Mouse (Mus musculus) urinary bladder, adult 2 months (tissue): ENCODE measurements around the gene Sec23a. TPM values are rescaled to one million over a fixed set of nuclear protein-coding genes. Genes with fewer than 3 reads are reported as not detected.
"Not testable (repeated sequence)": the region's sequence is repeated elsewhere in the genome, so short reads cannot be mapped to it uniquely, and the experiment has no call there.

Experiments
- DNase-seq: peaks from one replicate; pipeline ENCODE4 v3.0.0; 2022; ENCODE audit warnings: low spot score
- polyA plus RNA-seq: library from polyadenylated mRNA; depleted of rRNA; stranded (reverse); fragments of >200 nt; gene quantifications from 2 replicates; pipeline ENCODE4 v1.2.3, GENCODE M21; 2012; rRNA removed

Gene Sec23a
- polyA plus RNA-seq: 38.8 and 41.9 TPM in 2 replicates

- peak; percentile 93 for DNase-seq
Observed at GRCm38 (mm10) chr12:59011844-59012709, at the start of gene Sec23a. TSS of gene Sec23a (minus strand) at chr12:59012017.

GRCm38 (mm10) chr12:59060993-59061595 is 49.3 kb upstream of the Sec23a start, which contains the start of gene Trappc6b:
TSS of gene Trappc6b (minus strand) at chr12:59061472.
- peak; percentile 59 for DNase-seq

DNA sequence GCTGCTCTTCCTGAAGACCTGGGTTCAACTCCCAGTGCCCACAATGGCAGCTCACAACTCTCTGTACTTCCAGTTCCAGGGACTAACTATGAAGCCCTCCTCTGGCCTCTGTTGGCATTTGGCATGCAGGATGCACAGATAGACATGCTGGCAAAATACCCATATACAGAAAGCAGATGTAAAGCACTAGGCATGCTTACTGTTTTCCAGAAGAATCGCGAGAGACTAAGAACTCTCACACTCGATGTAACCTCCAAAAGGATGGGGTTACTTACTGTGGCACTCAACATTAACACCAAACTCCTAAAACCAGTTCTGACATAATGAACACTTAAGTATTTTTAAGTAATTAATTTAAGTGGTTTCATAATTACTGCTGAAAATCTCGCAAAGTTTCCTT is 48.5 kb upstream of the Sec23a start:
- no peak for DNase-seq

- not testable (repeated sequence) for DNase-seq
Observed at GRCm38 (mm10) chr12:59058242-59058641, 46.4 kb upstream of the Sec23a start.

DNA sequence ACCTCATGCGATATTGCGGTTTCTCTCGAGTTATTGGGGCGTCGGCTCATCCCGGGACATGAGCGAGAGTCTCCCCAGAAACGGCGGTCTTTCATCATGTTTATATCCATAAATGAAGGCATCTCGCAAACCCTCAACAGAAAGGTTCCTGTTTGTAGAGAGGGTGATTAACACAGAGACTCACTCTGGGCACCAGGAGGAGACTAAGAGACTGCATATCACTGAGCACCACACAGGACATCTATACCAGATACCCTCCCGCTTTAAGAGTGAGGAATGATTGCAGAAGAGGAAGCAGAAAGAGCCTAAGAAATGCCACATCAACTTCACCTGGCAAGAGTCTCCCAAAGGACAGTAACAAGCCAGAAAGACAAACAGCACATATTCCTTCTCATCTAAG is 44.4 kb upstream of the Sec23a start:
- no peak for DNase-seq

DNA sequence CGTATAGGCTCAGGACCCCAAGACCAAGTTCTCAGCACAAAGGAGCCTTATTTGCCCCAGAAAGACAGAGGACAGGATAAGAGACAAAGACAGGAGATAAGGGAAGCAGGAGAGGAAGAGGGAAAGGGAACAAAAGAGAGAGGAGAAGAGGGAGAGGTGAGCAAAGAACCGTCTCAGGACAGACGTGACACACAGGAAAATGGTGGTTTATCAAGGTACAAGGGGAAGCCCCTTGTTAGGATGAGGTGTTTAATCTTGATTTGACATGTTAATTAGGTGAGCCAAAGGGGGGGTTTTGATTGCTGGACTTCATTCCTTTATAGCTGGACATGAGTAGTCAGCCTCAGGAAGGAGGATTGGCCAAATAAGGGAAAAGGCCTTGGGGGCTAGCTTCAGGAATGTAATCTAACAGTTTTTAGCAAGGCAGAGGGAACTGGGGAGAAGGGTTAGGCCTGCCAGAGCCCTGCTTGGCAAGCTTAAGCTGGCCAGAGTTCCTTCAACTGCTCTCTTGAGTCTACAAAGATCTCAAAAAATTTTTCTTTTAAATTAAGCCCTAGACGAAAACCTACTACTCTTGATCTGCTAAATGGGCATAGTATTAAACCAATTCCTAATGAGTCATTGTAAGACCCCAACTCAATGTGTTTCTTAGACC is 43.5 kb upstream of the Sec23a start:
- DNase-seq: no peak

GRCm38 (mm10) chr12:59053976-59054375 is 42.2 kb upstream of the Sec23a start:
- no peak for DNase-seq

GRCm38 (mm10) chr12:59053166-59053565 is 41.3 kb upstream of the Sec23a start:
- no peak for DNase-seq

DNA sequence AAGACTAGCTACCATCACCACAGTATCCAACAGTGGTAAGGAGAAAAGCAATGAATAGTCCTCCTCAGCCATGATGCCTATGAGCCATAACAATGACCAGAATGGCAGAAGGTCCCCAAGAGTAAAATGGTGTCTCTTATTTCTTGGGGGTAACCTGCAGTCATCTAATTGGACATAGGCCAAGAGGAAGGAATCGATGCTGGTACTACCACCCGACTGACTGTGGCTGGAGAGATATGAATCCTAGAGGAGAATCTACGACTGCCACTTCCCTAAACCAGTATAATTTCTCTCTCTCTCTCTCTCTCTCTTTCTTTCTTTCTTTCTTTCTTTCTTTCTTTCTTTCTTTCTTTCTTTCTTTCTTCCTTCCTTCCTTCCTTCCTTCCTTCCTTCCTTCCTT is 40.7 kb upstream of the Sec23a start:
- no peak for DNase-seq

DNA sequence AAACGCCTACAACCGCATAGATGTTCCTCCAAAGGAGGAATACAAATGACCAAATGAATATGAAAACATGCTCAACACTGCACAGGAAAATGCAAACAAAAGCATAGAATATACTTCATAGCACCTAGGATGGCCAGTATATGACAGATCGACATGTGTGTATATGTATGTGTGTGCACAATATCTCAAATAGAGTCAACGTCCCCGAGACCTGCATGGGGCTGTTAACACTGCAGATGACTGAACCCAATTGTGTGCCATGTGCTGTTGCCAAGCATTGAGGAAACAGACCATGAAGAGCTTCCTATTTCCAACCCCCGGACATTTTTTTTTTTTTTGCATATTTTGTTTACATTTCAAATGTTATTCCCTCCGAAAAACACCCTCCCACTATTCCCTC is 29.0 kb upstream of the Sec23a start:
- DNase-seq: no peak

DNA sequence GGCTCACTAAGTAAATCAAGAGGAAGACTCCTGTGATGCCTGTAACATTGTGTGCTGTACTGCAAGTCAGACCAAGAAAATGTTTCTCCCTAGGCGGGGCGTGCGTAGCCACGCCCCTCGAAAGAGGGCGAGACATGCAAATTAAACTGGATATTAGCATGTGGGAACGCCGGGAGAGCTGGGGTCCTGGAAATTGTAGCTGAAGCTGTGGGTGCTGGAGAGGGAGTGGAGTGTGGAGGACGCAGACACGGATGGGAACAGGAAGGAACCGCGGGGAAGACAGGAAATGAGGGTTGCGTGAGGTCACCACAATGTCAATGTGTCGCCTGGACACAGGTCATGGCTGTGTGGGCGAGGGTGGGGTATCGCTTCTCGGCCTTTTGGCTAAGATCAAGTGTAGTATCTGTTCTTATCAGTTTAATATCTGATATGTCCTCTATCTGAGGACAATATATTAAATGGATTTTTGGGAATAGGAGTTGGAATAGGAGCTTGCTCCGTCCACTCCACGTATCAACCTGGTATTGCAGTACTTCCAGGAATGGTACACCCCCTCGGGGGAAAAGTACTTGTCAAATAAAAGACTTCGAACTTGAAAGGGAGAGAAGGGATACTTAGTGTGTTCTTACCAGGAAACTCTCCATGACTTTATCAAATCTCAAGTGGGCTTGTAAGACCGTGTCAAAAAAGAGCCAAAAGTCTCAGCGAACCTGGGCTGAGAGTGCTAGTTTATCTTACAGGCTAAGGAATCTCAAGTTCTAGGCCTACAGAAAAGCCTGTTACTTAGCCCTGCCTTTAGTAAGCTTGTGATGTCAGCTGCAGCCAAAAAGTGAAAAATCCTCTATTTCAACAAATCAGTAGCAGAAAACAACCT is 28.4 kb upstream of the Sec23a start:
- DNase-seq: no peak

DNA sequence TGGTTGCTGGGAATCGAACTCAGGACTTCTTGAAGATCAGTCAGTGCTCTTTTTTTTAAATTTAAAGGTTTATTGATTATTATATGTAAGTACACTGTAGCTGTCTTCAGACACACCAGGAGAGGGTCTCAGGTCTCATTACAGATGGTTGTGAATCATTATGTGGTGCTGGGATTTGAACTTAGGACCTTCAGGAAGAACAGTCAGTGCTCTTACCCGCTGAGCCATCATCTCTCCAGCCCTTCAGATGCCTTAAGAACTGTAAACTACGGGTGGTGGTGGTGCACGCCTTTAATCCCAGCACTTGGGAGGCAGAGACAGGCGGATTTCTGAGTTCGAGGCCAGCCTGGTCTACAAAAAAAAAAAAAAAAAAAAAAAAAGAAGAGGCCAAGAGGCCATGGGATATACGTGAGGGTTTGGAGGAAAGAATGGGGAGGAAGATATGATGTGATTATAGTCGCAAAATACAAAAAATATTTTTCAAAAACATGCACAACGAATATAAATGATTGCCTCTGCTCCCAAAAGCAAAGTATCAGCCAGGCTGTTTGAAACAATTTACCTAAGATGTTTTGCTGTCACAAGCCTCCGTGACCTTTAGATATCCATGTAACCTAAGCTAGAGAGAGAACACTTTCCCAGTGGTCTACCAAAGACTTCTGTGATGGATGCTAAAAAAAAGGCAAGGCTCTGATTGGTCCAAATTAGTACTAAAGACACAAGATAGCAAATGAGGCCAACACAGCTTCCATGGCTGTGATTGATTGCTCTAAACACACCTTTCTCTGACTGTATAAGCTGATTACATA is 27.5 kb upstream of the Sec23a start:
- no peak for DNase-seq

GRCm38 (mm10) chr12:59032101-59032500 is 20.3 kb upstream of the Sec23a start:
- no peak for DNase-seq

DNA sequence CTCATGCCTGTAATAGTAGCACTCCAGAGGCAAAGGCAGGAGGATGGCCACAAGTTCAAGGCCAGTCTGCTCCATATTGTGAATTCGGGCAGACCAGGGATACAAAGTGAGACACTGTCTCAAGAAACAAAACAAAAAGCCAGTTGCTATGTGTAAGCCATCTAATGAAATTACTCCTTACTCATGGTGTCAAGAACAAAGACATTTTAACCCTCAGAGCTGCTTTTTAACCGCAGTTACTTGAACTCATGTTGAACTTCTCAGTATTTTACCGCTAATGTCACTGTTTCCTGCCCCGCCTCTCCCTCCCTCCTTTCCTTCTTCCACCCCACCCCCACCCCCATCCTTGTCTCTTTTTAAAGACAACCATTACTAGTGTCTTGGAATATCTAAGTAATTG is 9.5 kb upstream of the Sec23a start:
- no peak for DNase-seq

GRCm38 (mm10) chr12:59019891-59020290 is 8.1 kb upstream of the Sec23a start:
- DNase-seq: no peak

DNA sequence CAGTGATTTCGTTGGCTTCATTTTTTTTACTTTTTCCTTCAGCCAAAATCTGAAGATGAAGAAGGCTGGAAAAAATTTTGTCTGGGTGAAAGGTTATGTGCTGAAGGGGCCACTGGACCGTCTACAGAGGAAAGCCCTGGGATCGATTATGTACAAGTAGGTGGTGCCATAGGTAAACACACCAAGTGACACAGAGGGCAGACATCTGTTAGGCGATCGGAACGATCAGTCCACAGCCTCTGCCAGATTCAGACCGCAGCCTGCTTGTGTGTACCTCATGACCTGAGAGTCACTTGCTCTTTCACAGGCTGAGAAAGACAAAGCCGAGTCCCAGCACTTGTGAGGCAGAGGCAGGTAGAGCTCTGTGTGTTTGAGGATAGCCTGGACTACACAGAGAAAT is 6.2 kb upstream of the Sec23a start:
- no peak for DNase-seq

GRCm38 (mm10) chr12:59013234-59013633 is 1.4 kb upstream of the Sec23a start, which contains the start of gene Gemin2:
TSS of gene Gemin2 (plus strand) at chr12:59013393.
- DNase-seq: peak; percentile 76

- DNase-seq: no peak
Observed at GRCm38 (mm10) chr12:59012710-59013091, 884 bp upstream of the Sec23a start.

GRCm38 (mm10) chr12:59011275-59011843 is 458 bp downstream of the Sec23a start:
- DNase-seq: no peak

GRCm38 (mm10) chr12:59010482-59010881 is 1.3 kb downstream of the Sec23a start:
- DNase-seq: no peak
